ENCODE assay signal across 13 mouse cellular contexts in the genomic region with DNA sequence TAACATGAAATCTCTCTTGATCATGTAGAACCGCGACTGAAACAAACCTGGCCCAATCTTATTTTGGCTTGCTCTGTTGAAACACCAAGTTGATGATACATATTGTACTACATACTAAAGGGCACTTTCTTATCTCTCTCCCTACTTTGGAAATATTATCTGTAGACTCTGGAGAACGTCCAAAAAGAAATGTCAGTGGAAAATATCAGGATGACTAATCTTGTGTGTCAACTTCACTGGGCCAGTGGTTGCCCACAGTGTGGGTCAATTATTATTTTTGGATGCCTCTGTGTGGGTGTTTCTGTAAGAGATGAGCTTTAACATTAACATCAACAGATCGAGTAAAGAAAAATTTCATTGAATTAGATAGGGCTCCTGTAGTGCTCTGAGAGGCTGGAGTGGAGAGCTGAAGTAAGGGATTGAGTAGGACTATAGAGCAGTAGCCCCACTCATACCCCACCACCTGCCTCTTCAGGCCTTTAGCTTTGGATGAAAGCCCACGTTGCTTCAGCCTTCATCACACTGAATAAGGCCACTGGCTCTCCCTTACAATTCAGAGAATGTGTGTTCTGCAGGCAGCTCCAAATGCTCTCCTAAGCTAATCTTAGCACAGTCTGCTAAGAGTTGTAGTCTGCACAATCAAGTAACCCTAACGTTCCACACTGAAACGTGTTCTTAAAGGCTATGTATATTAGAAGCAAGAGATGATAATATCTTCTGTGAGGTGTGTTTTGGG. TPM values are rescaled to one million over a fixed set of nuclear protein-coding genes. Genes with fewer than 3 reads are reported as not detected.
"Had no signal": no experiment of that assay in that cellular context is flagged by ENCODE, and none has a peak within 500 bp of the region (broad histone marks: within the 10 kb centered on the region; RNA-seq: fewer than 3 reads in every experiment).

No protein-coding gene starts in this region.

- H3K27ac ChIP-seq: limb, embryonic 13.5 days; liver, embryonic 14.5 days; midbrain, embryonic 12.5 days; neural tube, embryonic 13.5 days; stomach, embryonic 15.5 days had no signal

- DNase-seq: kidney, postnatal 4 days; left cerebral cortex, postnatal 4 days; lung, adult 18-20 months; retina, postnatal 1 day; thymus, adult 2 months; thymus, postnatal 25 days had no signal

- H3K36me3 ChIP-seq: limb, embryonic 13.5 days; midbrain, embryonic 12.5 days; neural tube, embryonic 13.5 days; stomach, embryonic 15.5 days had no signal

- ATAC-seq: midbrain, embryonic 16.5 days had no signal

- H3K4me2 ChIP-seq: limb, embryonic 13.5 days; midbrain, embryonic 12.5 days; neural tube, embryonic 13.5 days; stomach, embryonic 15.5 days had no signal

- H3K9ac ChIP-seq: limb, embryonic 13.5 days; liver, embryonic 14.5 days; midbrain, embryonic 12.5 days; neural tube, embryonic 13.5 days; stomach, embryonic 15.5 days had no signal

- H3K4me3 ChIP-seq: limb, embryonic 13.5 days; midbrain, embryonic 12.5 days; neural tube, embryonic 13.5 days; stomach, embryonic 15.5 days had no signal

- H3K27me3 ChIP-seq: limb, embryonic 13.5 days; midbrain, embryonic 12.5 days; neural tube, embryonic 13.5 days; stomach, embryonic 15.5 days had no signal

- H3K4me1 ChIP-seq: limb, embryonic 13.5 days; midbrain, embryonic 12.5 days; stomach, embryonic 15.5 days had no signal

- H3K9me3 ChIP-seq: limb, embryonic 13.5 days; midbrain, embryonic 12.5 days; neural tube, embryonic 13.5 days; stomach, embryonic 15.5 days had no signal

RNA-seq across cellular contexts. Expression of a gene that starts 38.3 kb away (rescaled TPM):
- total RNA-seq: megakaryocyte-erythroid progenitor cell, adult 5-6 weeks had no signal
